Mouse (Mus musculus) hindbrain, embryonic 10.5 days (tissue): Measurements from ENCODE around the gene Pax3. TPM values are rescaled to one million over a fixed set of nuclear protein-coding genes. Genes with fewer than 3 reads are reported as not detected.

Experiments used
- DNase-seq: peaks from one replicate; pipeline ENCODE4 v3.0.0-alpha.2; 2017; ENCODE audit warnings: low spot score
- H3K27ac ChIP-seq: fragments of 300-500 bp; sonication (generic); 2 replicates; pipeline ENCODE4 v1.5.1; 2016; ENCODE audit warnings: mild to moderate bottlenecking, moderate library complexity
- H3K27me3 ChIP-seq: fragments of 300-500 bp; sonication (generic); 2 replicates; pipeline ENCODE4 v1.6.1; 2016; ENCODE audit warnings: mild to moderate bottlenecking; ENCODE audit not compliant: poor library complexity, insufficient read depth, severe bottlenecking
- H3K36me3 ChIP-seq: fragments of 300-500 bp; sonication (generic); 2 replicates; pipeline ENCODE4 v1.6.1; 2016; ENCODE audit warnings: mild to moderate bottlenecking, moderate library complexity
- H3K4me1 ChIP-seq: fragments of 300-500 bp; sonication (generic); replicated peaks from 2 replicates; pipeline ENCODE4 v1.6.1; 2016; ENCODE audit warnings: mild to moderate bottlenecking
- H3K4me3 ChIP-seq: fragments of 300-500 bp; sonication (generic); 2 replicates; pipeline ENCODE4 v1.5.1; 2016; ENCODE audit warnings: mild to moderate bottlenecking, moderate library complexity
- H3K9me3 ChIP-seq: fragments of 300-500 bp; sonication (generic); 2 replicates; pipeline ENCODE4 v1.6.1; 2016; ENCODE audit warnings: mild to moderate bottlenecking, moderate library complexity
- WGBS: fragments of 180-500 bp; shearing (Covaris S2); methylation state at CpG from one replicate; pipeline ENCODE4 v1.1.7; 2016; 5-methylcytosine and 5-hydroxymethylcytosine counted together
- polyA plus RNA-seq: library from polyadenylated mRNA; unstranded; fragments of >200 nt; fragmentation: Nextera tagmentation; extraction: Ambion mirVana; gene quantifications from 2 replicates; pipeline ENCODE4 v1.2.1, GENCODE M21; 2016

Gene Pax3
- polyA plus RNA-seq, 1 experiment from 2014 or later: 54.6 TPM

- Histone ChIP-seq H3K4me3 (no peak overlapping the region), H3K36me3 (no peaks in the 10 kb centered on the region), H3K9me3 (no peaks in the 10 kb centered on the region), H3K4me1 (no peaks in the 10 kb centered on the region), H3K27me3 (peaks cover 6% of the 10 kb centered on the region; the same call in 1 of the 2 replicates), H3K27ac (no peak overlapping the region)
- DNase-seq: no peak
- 66% methylated on average over 2 of the region's 2 CpGs for WGBS
Measured at GRCm38 (mm10) chr1:78088646-78089045, 108.3 kb downstream of the Pax3 start.

DNA sequence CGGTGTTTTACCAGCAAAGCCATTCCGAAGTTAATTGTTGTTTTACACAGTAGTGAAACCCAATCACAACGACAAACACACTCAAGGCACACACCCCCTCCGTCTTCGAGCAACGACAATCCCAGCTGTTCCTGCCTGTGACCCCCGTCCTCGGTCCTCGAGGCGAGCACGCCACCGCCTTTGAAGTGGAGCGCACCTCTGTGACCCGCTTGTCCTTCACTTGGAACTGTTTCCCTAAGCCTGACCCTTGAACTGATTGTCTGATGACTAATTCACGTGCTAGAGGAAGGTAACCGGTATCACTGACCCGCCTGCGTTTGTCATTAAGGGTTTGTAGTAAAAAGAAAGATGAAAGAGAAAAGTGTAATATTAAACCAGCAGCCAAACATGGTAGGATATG lies 115.2 kb downstream of the Pax3 start:
- H3K4me1 ChIP-seq: peaks cover 14% of the 10 kb centered on the region
- no peak overlapping the region for H3K27ac ChIP-seq
- peak overlapping the region; percentile 10; the same call in 1 of the 2 replicates for H3K4me3 ChIP-seq
- peaks cover 18% of the 10 kb centered on the region for H3K27me3 ChIP-seq
- H3K36me3 ChIP-seq: no peaks in the 10 kb centered on the region
- no peaks in the 10 kb centered on the region for H3K9me3 ChIP-seq
- 25% methylated on average over 18 of the region's 18 CpGs for WGBS
- no peak for DNase-seq

DNA sequence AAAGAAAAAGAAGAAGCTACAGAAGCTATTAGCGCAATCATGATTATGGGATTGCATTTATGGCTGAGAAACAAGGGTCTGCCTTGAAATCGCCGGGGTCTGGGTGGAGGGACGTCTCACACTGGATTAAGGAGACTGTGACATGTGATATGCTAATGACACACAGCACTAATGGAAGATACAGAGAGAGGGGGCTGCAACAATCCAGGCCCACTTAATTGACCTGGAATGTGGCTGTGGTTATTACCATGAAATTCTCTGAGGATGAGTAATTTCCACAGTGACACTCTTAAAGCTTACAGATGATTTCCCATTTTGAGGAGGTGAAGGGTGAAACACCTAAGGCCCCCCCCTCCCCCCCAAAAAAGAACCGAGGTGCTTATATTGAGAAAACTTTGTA lies 136.1 kb downstream of the Pax3 start:
- H3K27me3 ChIP-seq: no peaks in the 10 kb centered on the region
- no peak for DNase-seq
- WGBS: 66% methylated on average over 5 of the region's 5 CpGs
- peaks cover 3% of the 10 kb centered on the region; the same call in 1 of the 2 replicates for H3K4me1 ChIP-seq
- H3K4me3 ChIP-seq: no peak overlapping the region
- H3K36me3 ChIP-seq: no peaks in the 10 kb centered on the region
- H3K9me3 ChIP-seq: no peaks in the 10 kb centered on the region
- no peak overlapping the region for H3K27ac ChIP-seq

DNA sequence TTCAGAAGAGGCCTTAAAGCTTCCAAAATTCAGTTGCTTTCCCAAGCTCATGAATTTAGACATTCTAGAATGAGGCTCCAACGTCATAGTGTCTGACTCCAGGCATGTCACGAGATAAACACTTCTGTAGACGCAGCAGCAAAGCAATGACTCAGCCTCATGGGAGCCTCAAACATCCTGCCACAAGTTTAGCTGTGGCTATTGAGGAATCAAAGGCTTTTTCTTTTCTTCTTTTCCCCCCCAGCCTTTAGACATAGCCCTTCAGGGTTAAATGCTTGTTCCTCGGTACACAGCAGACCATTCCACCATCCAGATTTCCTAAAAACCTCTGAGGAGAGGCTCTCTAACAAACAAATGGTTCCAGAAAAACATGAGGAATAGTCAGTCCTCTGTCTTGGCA lies 139.0 kb downstream of the Pax3 start:
- no peaks in the 10 kb centered on the region for H3K9me3 ChIP-seq
- WGBS: 70% methylated on average over 4 of the region's 4 CpGs
- no peaks in the 10 kb centered on the region for H3K36me3 ChIP-seq
- DNase-seq: no peak
- no peak overlapping the region for H3K4me3 ChIP-seq
- H3K4me1 ChIP-seq: peaks cover 3% of the 10 kb centered on the region; the same call in 1 of the 2 replicates
- H3K27ac ChIP-seq: no peak overlapping the region
- no peaks in the 10 kb centered on the region for H3K27me3 ChIP-seq

DNA sequence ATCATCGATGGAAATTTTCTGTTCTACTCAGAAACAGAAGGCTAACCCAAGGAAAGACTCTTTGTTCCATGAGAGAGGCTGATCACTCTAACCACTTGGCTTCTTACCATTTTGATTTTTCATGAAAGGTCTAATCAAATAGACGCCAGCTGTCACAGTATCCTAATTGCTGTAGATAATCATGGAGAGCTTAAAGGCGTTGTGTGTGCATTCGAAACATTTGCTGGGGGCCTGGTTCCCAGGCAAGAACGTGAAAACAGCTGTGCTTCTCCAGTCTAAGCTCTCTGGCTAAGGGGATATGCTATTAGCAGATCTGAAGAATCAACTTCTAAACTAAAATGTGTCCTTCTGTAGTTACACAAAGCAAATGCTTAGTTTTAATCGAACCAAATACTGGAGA lies 143.3 kb downstream of the Pax3 start:
- Histone ChIP-seq H3K4me1 (no peaks in the 10 kb centered on the region), H3K27me3 (no peaks in the 10 kb centered on the region), H3K9me3 (no peaks in the 10 kb centered on the region), H3K27ac (no peak overlapping the region), H3K4me3 (no peak overlapping the region), H3K36me3 (no peaks in the 10 kb centered on the region)
- 85% methylated on average over 6 of the region's 6 CpGs for WGBS
- no peak for DNase-seq

Other genes starting within 250 kb of the Pax3 start
- 1.8 and 3.2 TPM in 2 replicates for gene Sgpp2, start 113.2 kb upstream of the Pax3 start, polyA plus RNA-seq